Mouse (Mus musculus) MEL (cell line): Measurements from ENCODE around the gene Comp. TPM values are rescaled to one million over a fixed set of nuclear protein-coding genes. Genes with fewer than 3 reads are reported as not detected.

Experiments used
- DNase-seq: peaks from one replicate; pipeline ENCODE4 v3.0.0; 2011; ENCODE audit warnings: low read depth, low spot score
- H3K27ac ChIP-seq: 2 replicates; pipeline ENCODE4 v1.5.1; 2012; ENCODE audit warnings: low read depth, mild to moderate bottlenecking, control low read depth, low read length, moderate library complexity; ENCODE audit not compliant: control insufficient read depth
- H3K27me3 ChIP-seq, 2 experiments: fragments of 150-350 bp in 1 of 2; sonication (generic) in 1 of 2; 2 replicates each; pipeline ENCODE4 v1.6.1; 2012; ENCODE audit warnings: low read length in 2 of 2, mild to moderate bottlenecking in 2 of 2, improper control_type of control experiment in 1 of 2, moderate library complexity in 1 of 2; ENCODE audit not compliant: insufficient read depth in 2 of 2, control insufficient read depth in 1 of 2
- H3K36me3 ChIP-seq, 2 experiments: 2 replicates each; pipeline ENCODE4 v1.6.1; 2012 to 2014; ENCODE audit warnings: low read length in 2 of 2, improper control_type of control experiment in 1 of 2, inconsistent platforms in 1 of 2, mild to moderate bottlenecking in 1 of 2; ENCODE audit not compliant: insufficient read depth in 2 of 2, control insufficient read depth in 1 of 2
- H3K4me1 ChIP-seq, 2 experiments: fragments of 150-350 bp in 1 of 2; sonication (generic) in 1 of 2; 2 replicates each; pipeline ENCODE4 v1.6.1; 2012; ENCODE audit warnings: low read length in 2 of 2, improper control_type of control experiment in 1 of 2, mild to moderate bottlenecking in 1 of 2; ENCODE audit not compliant: insufficient read depth in 2 of 2, control insufficient read depth in 1 of 2
- H3K4me3 ChIP-seq, 2 experiments: fragments of 150-350 bp in 1 of 2; sonication (generic) in 1 of 2; 2 replicates each; pipeline ENCODE4 v1.5.1; 2012; ENCODE audit warnings: low read depth in 2 of 2, low read length in 2 of 2, mild to moderate bottlenecking in 2 of 2, moderate library complexity in 2 of 2, control low read depth in 1 of 2, improper control_type of control experiment in 1 of 2; ENCODE audit not compliant: control insufficient read depth in 1 of 2, insufficient read depth in 1 of 2
- H3K79me2 ChIP-seq: 2 replicates; pipeline ENCODE4 v1.6.1; 2012; ENCODE audit warnings: mild to moderate bottlenecking, low read length, moderate library complexity; ENCODE audit not compliant: control insufficient read depth, poor library complexity, insufficient read depth
- H3K9ac ChIP-seq: 2 replicates; pipeline ENCODE4 v1.6.1; 2012; ENCODE audit warnings: low read depth, mild to moderate bottlenecking, control low read depth, low read length, moderate library complexity; ENCODE audit not compliant: control insufficient read depth, poor library complexity, severe bottlenecking
- H3K9me3 ChIP-seq: fragments of 150-350 bp; sonication (generic); replicated peaks from 2 replicates; pipeline ENCODE4 v1.6.1; 2012; ENCODE audit warnings: mild to moderate bottlenecking, low read length, improper control_type of control experiment, moderate library complexity; ENCODE audit not compliant: insufficient read depth
- BHLHE40 ChIP-seq: IDR thresholded peaks from 2 replicates; pipeline ENCODE4 v1.6.1; 2012; ENCODE audit warnings: low read depth, mild to moderate bottlenecking, inconsistent platforms, low read length, improper control_type of control experiment, borderline replicate concordance
- CHD1 ChIP-seq: IDR thresholded peaks from 2 replicates; pipeline ENCODE4 v1.6.1; 2012; ENCODE audit warnings: low read depth, mild to moderate bottlenecking, inconsistent platforms, low read length, improper control_type of control experiment
- ELF1 ChIP-seq: IDR thresholded peaks from 2 replicates; pipeline ENCODE4 v1.6.1; 2014; ENCODE audit warnings: low read depth, mild to moderate bottlenecking, inconsistent platforms, low read length, improper control_type of control experiment, moderate library complexity
- MAFK ChIP-seq: IDR thresholded peaks from 2 replicates; pipeline ENCODE4 v1.6.1; 2011; ENCODE audit warnings: low read depth, mild to moderate bottlenecking, low read length, improper control_type of control experiment, borderline replicate concordance
- MAZ ChIP-seq: IDR thresholded peaks from 2 replicates; pipeline ENCODE4 v1.6.1; 2012; ENCODE audit warnings: low read depth, mild to moderate bottlenecking, inconsistent platforms, low read length, improper control_type of control experiment
- MEF2A ChIP-seq: IDR thresholded peaks from 2 replicates; pipeline ENCODE4 v1.6.1; 2014; ENCODE audit warnings: low read depth, mild to moderate bottlenecking, inconsistent platforms, low read length, improper control_type of control experiment; ENCODE audit not compliant: poor library complexity, insufficient replicate concordance, severe bottlenecking; ENCODE audit errors: extremely low read depth
- MYC ChIP-seq: IDR thresholded peaks from 2 replicates; pipeline ENCODE4 v1.6.1; 2011; ENCODE audit warnings: low read depth, mild to moderate bottlenecking, low read length, improper control_type of control experiment, moderate library complexity
- POLR2AphosphoS2 ChIP-seq: IDR thresholded peaks from 2 replicates; pipeline ENCODE4 v1.6.1; 2011; ENCODE audit warnings: low read length, improper control_type of control experiment
- POLR2AphosphoS5 ChIP-seq: IDR thresholded peaks from 2 replicates; pipeline ENCODE4 v1.6.1; 2012; ENCODE audit warnings: low read depth, borderline replicate concordance, mild to moderate bottlenecking, inconsistent platforms, low read length, moderate library complexity, mixed read lengths
- RAD21 ChIP-seq: IDR thresholded peaks from 2 replicates; pipeline ENCODE4 v1.6.1; 2011; ENCODE audit warnings: mild to moderate bottlenecking, low read depth, low read length, improper control_type of control experiment
- RCOR1 ChIP-seq: IDR thresholded peaks from 2 replicates; pipeline ENCODE4 v1.6.1; 2012; ENCODE audit warnings: low read depth, mild to moderate bottlenecking, inconsistent platforms, low read length, improper control_type of control experiment
- SIN3A ChIP-seq: IDR thresholded peaks from 2 replicates; pipeline ENCODE4 v1.6.1; 2012; ENCODE audit warnings: low read length, improper control_type of control experiment, inconsistent platforms
- TCF12 ChIP-seq: IDR thresholded peaks from 2 replicates; pipeline ENCODE4 v1.6.1; 2014; ENCODE audit warnings: low read depth, mild to moderate bottlenecking, inconsistent platforms, low read length, improper control_type of control experiment, moderate library complexity
- USF2 ChIP-seq, 2 experiments: IDR thresholded peaks; 2 replicates each; pipeline ENCODE4 v1.6.1; 2011 to 2012; ENCODE audit warnings: improper control_type of control experiment in 2 of 2, low read length in 2 of 2, borderline replicate concordance in 1 of 2, inconsistent platforms in 1 of 2, low read depth in 1 of 2, mild to moderate bottlenecking in 1 of 2; ENCODE audit not compliant: insufficient read depth in 1 of 2
- ZC3H11A ChIP-seq: IDR thresholded peaks from 2 replicates; pipeline ENCODE4 v1.6.1; 2012; ENCODE audit warnings: low read depth, mild to moderate bottlenecking, inconsistent platforms, low read length, improper control_type of control experiment
- ZMIZ1 ChIP-seq: IDR thresholded peaks from 2 replicates; pipeline ENCODE4 v1.6.1; 2012; ENCODE audit warnings: low read depth, mild to moderate bottlenecking, inconsistent platforms, low read length, improper control_type of control experiment, moderate library complexity
- polyA plus RNA-seq, 2 experiments: library from polyadenylated mRNA; stranded (reverse) in 1 of 2; unstranded in 1 of 2; fragments of >175 nt in 1 of 2; fragments of >200 nt in 1 of 2; gene quantifications; 2 replicates each; pipeline versions ENCODE4 v1.2.1 to v1.2.4; 2012; ENCODE audit warnings: low replicate concordance in 2 of 2, low read depth in 1 of 2; ENCODE audit not compliant: insufficient read length in 2 of 2, insufficient read depth in 1 of 2, missing spikeins in 1 of 2
- total RNA-seq: library from RNA; depleted of rRNA; stranded (reverse); fragments of 300-350 nt; gene quantifications from 2 replicates; pipeline ENCODE4 v1.2.3, GENCODE M21; 2012

The Comp gene
- total and polyA plus RNA-seq, 3 experiments = 0.54 TPM; not detected in 2

DNA sequence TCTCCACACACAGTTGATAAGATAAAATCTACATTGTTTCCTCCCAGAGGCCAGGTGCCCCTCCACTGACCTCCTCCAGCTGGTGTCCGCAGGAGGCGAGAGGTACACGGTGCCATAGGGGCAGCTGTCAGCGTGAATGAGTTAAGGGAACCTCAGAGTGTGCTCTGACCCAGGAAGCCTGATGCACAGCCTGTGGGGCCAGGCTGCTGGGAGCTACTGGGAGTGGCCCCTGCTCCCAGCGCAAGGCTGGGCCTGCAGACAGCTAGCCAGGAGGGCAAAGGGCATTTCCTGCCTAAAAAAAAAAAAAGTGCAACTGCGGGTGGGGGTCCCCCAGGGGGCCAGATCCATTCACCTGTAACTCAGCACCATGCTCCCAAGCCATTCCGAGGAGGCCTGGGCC, 31.8 kb downstream of the Comp start:
- Histone ChIP-seq H3K27me3 (no peaks in the 10 kb centered on the region), H3K79me2 (no peaks in the 10 kb centered on the region), H3K4me1 (no peaks in the 10 kb centered on the region), H3K4me3 (no peak overlapping the region)
- TF ChIP-seq RAD21 (no peak), MYC (no peak), SIN3A (no peak), ZC3H11A (no peak), RCOR1 (no peak), POLR2AphosphoS5 (no peak), ELF1 (no peak), BHLHE40 (no peak), MAZ (no peak), TCF12 (no peak), MAFK (no peak), POLR2AphosphoS2 (no peak), MEF2A (no peak), CHD1 (no peak), ZMIZ1 (no peak)
- TF ChIP-seq, all 39 proteins: peak for 0
- H3K27ac ChIP-seq = no peak overlapping the region
- H3K36me3 ChIP-seq = no peaks in the 10 kb centered on the region; a peak in 1 of 4 replicates
- H3K9me3 ChIP-seq = no peaks in the 10 kb centered on the region
- no peak overlapping the region for H3K9ac ChIP-seq
- DNase-seq = no peak

GRCm38 (mm10) chr8:70406427-70407069, 33.2 kb downstream of the Comp start:
- no peaks in the 10 kb centered on the region for H3K79me2 ChIP-seq
- no peaks in the 10 kb centered on the region for H3K27me3 ChIP-seq
- TF ChIP-seq USF2 (IDR thresholded peaks at IDR 0.05; ENCODE audit: borderline replicate concordance in 1 of 2, insufficient read depth in 1 of 2, low read depth in 1 of 2, low read length in 2 of 2) = no peak
- DNase-seq = no peak
- no peaks in the 10 kb centered on the region for H3K9me3 ChIP-seq
- no peak overlapping the region for H3K4me3 ChIP-seq
- H3K4me1 ChIP-seq = no peaks in the 10 kb centered on the region
- H3K36me3 ChIP-seq = no peaks in the 10 kb centered on the region; a peak in 1 of 4 replicates
- no peak overlapping the region for H3K9ac ChIP-seq
- no peak overlapping the region for H3K27ac ChIP-seq
